Mouse (Mus musculus): Measurements from ENCODE around the gene Hnrnpr.
A peak's percentile ranks its signal among the peaks of the same experiment; 100 is the strongest.

The Hnrnpr gene

GRCm38 (mm10) chr4:136309780-136310179 lies 962 bp upstream of the Hnrnpr start:
- peak in 1 of 2 experiments; percentile 9 for DNase-seq

- peak; percentile 46 to 52 for DNase-seq
Measured at GRCm38 (mm10) chr4:136311042-136311999, 579 bp downstream of the Hnrnpr start.

- no peak for DNase-seq
Measured at GRCm38 (mm10) chr4:136312616-136313015, 1.9 kb downstream of the Hnrnpr start.

GRCm38 (mm10) chr4:136317667-136318066 lies 6.9 kb downstream of the Hnrnpr start:
- no peak for DNase-seq

- no peak for DNase-seq
Measured at GRCm38 (mm10) chr4:136320016-136320415, 9.3 kb downstream of the Hnrnpr start.

- peak in 1 of 2 experiments; percentile 19 for DNase-seq
Measured at GRCm38 (mm10) chr4:136324226-136324625, 13.5 kb downstream of the Hnrnpr start.

GRCm38 (mm10) chr4:136327238-136327637 lies 16.5 kb downstream of the Hnrnpr start:
- DNase-seq, result no peak

- no peak for DNase-seq
Measured at GRCm38 (mm10) chr4:136328115-136328514, 17.4 kb downstream of the Hnrnpr start.

- no peak for DNase-seq
Measured at GRCm38 (mm10) chr4:136331709-136332108, 21.0 kb downstream of the Hnrnpr start.

- DNase-seq, result no peak
Measured at GRCm38 (mm10) chr4:136333191-136333590, 22.4 kb downstream of the Hnrnpr start.

GRCm38 (mm10) chr4:136335065-136335464 lies 24.3 kb downstream of the Hnrnpr start:
- no peak for DNase-seq

GRCm38 (mm10) chr4:136337129-136337528 lies 26.4 kb downstream of the Hnrnpr start:
- no peak for DNase-seq

GRCm38 (mm10) chr4:136349616-136350015 lies 38.9 kb downstream of the Hnrnpr start:
- DNase-seq, result no peak

GRCm38 (mm10) chr4:136357026-136357425 lies 46.3 kb downstream of the Hnrnpr start:
- no peak for DNase-seq

- DNase-seq, result no peak
Measured at GRCm38 (mm10) chr4:136357429-136357828, 46.7 kb downstream of the Hnrnpr start.

- no peak for DNase-seq
Measured at GRCm38 (mm10) chr4:136367856-136368255, 57.1 kb downstream of the Hnrnpr start.

- peak; percentile 16 to 61 for DNase-seq
Measured at GRCm38 (mm10) chr4:136369727-136370126, 59.0 kb downstream of the Hnrnpr start.

GRCm38 (mm10) chr4:136373494-136374181 lies 62.9 kb downstream of the Hnrnpr start:
- no peak for DNase-seq

GRCm38 (mm10) chr4:136377001-136377400 lies 66.3 kb downstream of the Hnrnpr start:
- no peak for DNase-seq

GRCm38 (mm10) chr4:136383052-136383451 lies 72.3 kb downstream of the Hnrnpr start:
- no peak for DNase-seq

GRCm38 (mm10) chr4:136383839-136384238 lies 73.1 kb downstream of the Hnrnpr start:
- no peak for DNase-seq

- DNase-seq, result peak; percentile 5 to 7
Measured at GRCm38 (mm10) chr4:136387261-136387660, 76.5 kb downstream of the Hnrnpr start.

GRCm38 (mm10) chr4:136401806-136402205 lies 91.1 kb downstream of the Hnrnpr start:
- no peak for DNase-seq

GRCm38 (mm10) chr4:136407831-136408230 lies 97.1 kb downstream of the Hnrnpr start:
- DNase-seq, result no peak
